Mouse (Mus musculus) G1E (cell line): Measurements from ENCODE around the gene Spout1.

Experiments
- CTCF ChIP-seq: IDR thresholded peaks from 2 replicates; pipeline ENCODE4 v1.5.1; 2012; ENCODE audit warnings: low read depth, low read length, inconsistent platforms, mixed read lengths
- GATA1 ChIP-seq: IDR thresholded peaks from 2 replicates; pipeline ENCODE4 v1.6.1; 2012; ENCODE audit warnings: borderline replicate concordance, low read length, inconsistent platforms, mixed read lengths
- POLR2AphosphoS5 ChIP-seq: IDR thresholded peaks from 2 replicates; pipeline ENCODE4 v1.6.1; 2012; ENCODE audit warnings: low read depth, low read length, inconsistent platforms; ENCODE audit not compliant: insufficient replicate concordance
- TAL1 ChIP-seq: conservative IDR thresholded peaks from 2 replicates; pipeline ENCODE4 v1.6.1; 2012; ENCODE audit warnings: low read depth, low read length, inconsistent platforms, mixed read lengths

DNA sequence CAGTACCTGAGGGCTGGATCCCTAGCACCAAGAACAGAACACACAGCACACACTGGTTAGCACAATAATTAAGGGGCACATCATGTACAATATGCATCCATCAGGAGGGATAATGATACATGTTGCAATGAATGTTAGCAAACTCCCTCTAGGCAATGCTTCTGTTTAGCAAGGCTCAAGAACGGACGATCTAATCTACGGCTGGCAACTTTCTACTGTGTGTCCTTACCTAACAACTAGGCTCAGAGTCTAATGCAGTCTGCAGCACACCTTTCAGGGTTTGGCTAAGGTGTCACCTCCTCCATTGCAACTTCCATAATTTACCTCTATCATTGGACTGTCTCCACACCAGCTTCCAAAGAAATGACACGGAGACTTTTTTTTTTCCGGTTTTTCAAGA, 38.0 kb upstream of the Spout1 start:
- TF ChIP-seq CTCF (no peak), POLR2AphosphoS5 (no peak), GATA1 (no peak), TAL1 (no peak)
